Mouse (Mus musculus): ENCODE results near the gene Ikzf4. TPM values are rescaled to one million over a fixed set of nuclear protein-coding genes. Genes with fewer than 3 reads are reported as not detected.

The Ikzf4 gene
- total RNA-seq, 1 experiment from 2014 or later, result 0.74 TPM

GRCm38 (mm10) chr10:128612433-128613153, 33.2 kb downstream of the Ikzf4 start:
- DNase-seq, result peak; percentile 86

- no peak for DNase-seq
Observed at GRCm38 (mm10) chr10:128606483-128606882, 39.3 kb downstream of the Ikzf4 start.

GRCm38 (mm10) chr10:128602470-128603128, 43.2 kb downstream of the Ikzf4 start:
- no peak for DNase-seq

GRCm38 (mm10) chr10:128601499-128601898, 44.3 kb downstream of the Ikzf4 start:
- no peak for DNase-seq

- no peak for DNase-seq
Observed at GRCm38 (mm10) chr10:128598476-128598875, 47.3 kb downstream of the Ikzf4 start.

DNA sequence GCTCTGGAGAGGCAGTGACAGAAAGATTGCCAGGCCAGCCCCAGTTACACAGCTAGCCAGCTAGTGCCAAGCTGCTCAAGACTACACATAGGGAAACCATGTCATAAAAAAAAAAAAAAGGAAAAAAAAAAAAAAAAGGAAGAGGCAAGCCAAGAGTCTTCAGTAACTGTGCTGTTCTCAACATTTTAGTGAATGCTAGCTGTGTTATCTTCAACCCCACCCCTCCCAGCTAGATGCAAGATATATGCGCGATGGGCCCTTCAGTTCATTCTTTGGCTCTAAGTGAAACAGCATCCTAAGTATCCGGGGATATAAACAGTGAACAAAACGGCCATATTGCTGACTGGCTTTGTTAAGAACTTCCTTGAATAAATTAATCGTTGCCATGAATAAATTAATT, 53.0 kb downstream of the Ikzf4 start:
- no peak for DNase-seq

DNA sequence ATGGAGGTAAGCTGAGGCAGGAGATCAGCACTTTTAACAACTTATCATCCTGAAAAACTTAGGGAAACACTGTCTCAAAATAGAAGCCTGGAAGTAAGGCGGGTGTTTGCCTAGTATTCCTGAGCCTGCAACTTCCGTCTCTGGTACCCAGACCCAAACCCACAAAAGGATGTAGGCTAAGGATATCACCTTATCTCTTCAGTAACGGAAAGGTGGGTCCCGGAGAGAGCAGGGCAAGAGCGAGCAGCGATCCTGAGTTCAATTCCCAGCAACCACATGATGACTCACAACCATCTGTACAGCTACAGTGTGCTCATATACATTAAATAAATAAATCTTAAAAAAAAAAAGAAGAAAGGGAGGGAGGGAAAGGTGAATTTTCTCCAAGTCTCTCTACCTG, 54.4 kb downstream of the Ikzf4 start:
- DNase-seq, result no peak

GRCm38 (mm10) chr10:128590193-128590690, 55.5 kb downstream of the Ikzf4 start:
- peak; percentile 76 for DNase-seq

- DNase-seq, result peak; percentile 73
Observed at GRCm38 (mm10) chr10:128589464-128590192, 56.2 kb downstream of the Ikzf4 start, which contains the start of gene Erbb3. TSS of gene Erbb3 (minus strand) at chr10:128589652.

DNA sequence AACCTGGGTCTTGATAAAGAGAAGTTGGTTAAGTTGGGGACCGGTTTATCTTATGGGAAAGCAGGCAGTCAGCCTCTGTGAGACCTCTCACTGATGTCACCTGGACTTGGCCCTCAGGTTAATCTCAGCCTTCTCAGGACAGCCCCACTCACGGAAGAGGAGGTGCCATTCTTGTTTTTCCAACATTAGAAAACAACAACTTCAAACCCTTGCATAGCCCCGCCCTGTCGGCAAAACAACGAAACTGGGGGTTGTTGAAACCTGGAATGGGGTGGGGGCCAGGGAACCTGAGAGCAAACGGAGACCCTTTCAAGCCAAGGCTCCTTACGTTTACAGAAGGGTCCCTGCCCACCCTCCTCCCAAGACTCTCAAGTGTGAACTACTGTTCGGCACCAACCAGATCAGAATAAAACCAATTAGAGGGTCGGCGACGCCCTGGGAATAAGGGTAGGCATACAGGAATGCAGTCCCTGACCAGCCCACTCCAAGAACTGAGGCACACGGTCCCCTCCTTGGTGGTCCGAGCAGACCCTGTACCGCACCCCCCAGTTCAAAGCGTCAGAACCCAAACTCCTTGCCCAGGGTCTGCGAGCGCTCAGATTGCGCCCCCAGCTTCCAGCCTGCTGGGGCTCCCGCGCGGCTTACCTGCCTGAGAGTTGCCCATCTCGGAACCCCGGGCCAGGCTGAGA, 56.9 kb downstream of the Ikzf4 start:
- no peak for DNase-seq

DNA sequence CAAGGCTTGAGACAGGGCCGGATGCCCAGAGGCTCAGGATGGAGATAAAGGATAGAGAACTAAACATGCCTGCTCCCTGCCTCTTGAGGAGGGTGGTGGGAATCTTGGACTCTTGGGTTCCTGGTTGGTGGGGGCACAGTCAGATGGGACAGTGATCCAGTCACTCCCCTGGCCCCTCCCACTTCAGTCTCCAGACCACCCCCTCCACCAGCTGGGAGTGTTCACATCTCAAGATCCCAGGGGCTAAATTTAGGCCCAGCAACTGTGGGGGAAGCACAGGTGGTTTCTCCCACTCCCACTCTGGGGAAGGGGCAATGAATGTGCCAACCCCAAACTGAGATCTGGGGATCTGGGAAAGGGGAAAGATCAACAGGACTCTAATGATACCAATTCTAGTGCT, 57.7 kb downstream of the Ikzf4 start:
- DNase-seq, result no peak

DNA sequence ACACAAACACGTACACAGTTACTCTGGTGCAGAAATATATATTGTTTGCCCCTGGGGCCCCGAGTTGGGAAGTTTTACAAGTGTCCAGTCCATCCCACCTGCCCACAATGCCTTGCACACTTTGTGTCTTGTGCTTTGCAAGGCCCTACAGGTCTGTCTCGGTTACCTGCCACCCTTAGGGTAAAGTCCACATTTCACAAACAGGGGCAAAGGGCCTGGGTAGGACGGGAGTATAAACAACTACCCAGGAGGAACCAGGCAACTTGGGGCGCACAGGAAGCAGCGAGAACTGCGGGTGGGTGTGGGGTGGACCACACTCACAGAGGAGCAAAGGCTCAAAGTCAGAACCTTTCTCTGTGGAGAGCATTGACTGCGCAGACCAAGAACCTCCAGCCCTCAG, 58.1 kb downstream of the Ikzf4 start:
- no peak for DNase-seq

DNA sequence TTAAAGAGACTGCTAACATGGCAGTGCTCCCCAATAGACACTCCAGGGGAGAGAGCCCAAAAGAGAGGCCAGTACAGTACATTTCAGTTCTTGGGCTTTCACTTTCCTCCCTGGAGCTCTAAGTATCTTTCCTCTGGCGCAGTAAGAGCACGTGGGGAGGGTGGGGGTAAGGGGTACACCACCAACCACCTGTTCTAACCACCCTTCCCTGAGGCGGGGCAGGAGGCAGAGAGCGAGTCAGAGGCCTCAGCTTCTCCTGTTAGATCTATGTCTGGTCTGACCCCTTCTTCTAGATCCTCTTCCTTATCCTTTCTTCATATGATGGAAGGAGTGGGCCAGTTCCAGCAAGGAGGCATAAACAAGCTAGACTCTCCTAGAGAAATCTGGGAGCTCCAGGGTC, 58.7 kb downstream of the Ikzf4 start:
- DNase-seq, result no peak

GRCm38 (mm10) chr10:128586546-128586945, 59.2 kb downstream of the Ikzf4 start:
- DNase-seq, result no peak

DNA sequence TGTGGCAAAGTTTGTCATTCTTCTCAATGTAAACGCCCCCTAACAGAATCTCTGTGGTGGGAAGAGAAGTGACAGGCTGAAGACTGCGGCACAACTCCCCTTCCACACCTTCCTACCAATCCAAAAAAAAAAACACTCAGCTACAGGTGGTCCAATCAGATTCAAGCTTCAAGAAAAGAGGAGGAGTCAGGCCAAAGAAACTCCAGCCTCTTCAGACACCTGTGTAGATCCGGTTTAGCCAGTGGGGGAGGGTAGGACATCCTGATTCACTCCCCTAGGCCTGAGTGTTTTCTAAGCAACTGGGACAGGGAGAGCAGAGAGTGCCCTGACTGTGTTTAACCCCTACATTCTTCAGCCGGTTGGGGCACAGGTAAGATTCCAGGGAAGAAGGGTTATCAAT, 61.4 kb downstream of the Ikzf4 start:
- DNase-seq, result no peak

- DNase-seq, result peak; percentile 83
Observed at GRCm38 (mm10) chr10:128583644-128584043, 62.1 kb downstream of the Ikzf4 start.

Small RNA genes within 50 kb of the gene (microRNA-seq; reads per million reads assigned to microRNA genes)
- gene Mir6917, result 0 reads per million in 2 experiments

Other genes starting within 250 kb of the Ikzf4 start
- 0.78 TPM in 1 of 2 replicates, not detected in the other for gene Slc39a5, start 244.8 kb downstream of the Ikzf4 start, total RNA-seq (2021)
- gene Nabp2, start 234.5 kb downstream of the Ikzf4 start, total RNA-seq (2021), result 59.8 and 65.2 TPM in 2 replicates
- 38.4 and 40.2 TPM in 2 replicates for gene Rnf41, start 234.3 kb downstream of the Ikzf4 start, total RNA-seq (2021)
- gene Smarcc2, start 186.7 kb downstream of the Ikzf4 start, total RNA-seq (2021), result 107 and 108 TPM in 2 replicates
- 800 and 862 TPM in 2 replicates for gene Myl6, start 151.8 kb downstream of the Ikzf4 start, total RNA-seq (2021)
- 4.7 and 5.0 TPM in 2 replicates for gene Myl6b, start 147.3 kb downstream of the Ikzf4 start, total RNA-seq (2021)
- 28.5 and 36.9 TPM in 2 replicates for gene Esyt1, start 120.1 kb downstream of the Ikzf4 start, total RNA-seq (2021)
- 12.6 and 13.5 TPM in 2 replicates for gene Zc3h10, start 98.2 kb downstream of the Ikzf4 start, total RNA-seq (2021)
- gene Rpl41, start 96.7 kb downstream of the Ikzf4 start, total RNA-seq (2021), result 2,356 and 2,777 TPM in 2 replicates
- 93.5 and 107 TPM in 2 replicates for gene Pa2g4, start 80.0 kb downstream of the Ikzf4 start, total RNA-seq (2021)
- gene Erbb3, start 56.3 kb downstream of the Ikzf4 start, total RNA-seq (2021), result 4.4 and 9.1 TPM in 2 replicates
- gene Rps26, start 19.2 kb downstream of the Ikzf4 start, total RNA-seq (2021), result 748 and 849 TPM in 2 replicates
- gene Suox, start 28.1 kb upstream of the Ikzf4 start, total RNA-seq (2021), result 22.1 and 30.0 TPM in 2 replicates
- 91.4 and 96.4 TPM in 2 replicates for gene Rab5b, start 50.3 kb upstream of the Ikzf4 start, total RNA-seq (2021)
- gene Pmel, start 58.2 kb upstream of the Ikzf4 start, total RNA-seq (2021), result 1.5 and 2.3 TPM in 2 replicates
- gene Cdk2, start 59.0 kb upstream of the Ikzf4 start, total RNA-seq (2021), result 30.7 and 31.1 TPM in 2 replicates
- gene Dgka, start 98.9 kb upstream of the Ikzf4 start, total RNA-seq (2021), result 14.3 and 36.2 TPM in 2 replicates
- gene Pym1, start 101.9 kb upstream of the Ikzf4 start, total RNA-seq (2021), result 22.3 and 29.1 TPM in 2 replicates
- 24.6 and 30.9 TPM in 2 replicates for gene Mmp19, start 144.9 kb upstream of the Ikzf4 start, total RNA-seq (2021)
- gene Dnajc14, start 158.1 kb upstream of the Ikzf4 start, total RNA-seq (2021), result 60.0 and 60.9 TPM in 2 replicates
- gene Tmem198b, start 158.4 kb upstream of the Ikzf4 start, total RNA-seq (2021), result 10.3 and 11.8 TPM in 2 replicates
- gene Sarnp, start 171.3 kb upstream of the Ikzf4 start, total RNA-seq (2021), result 60.7 and 62.6 TPM in 2 replicates
- gene Ormdl2, start 175.7 kb upstream of the Ikzf4 start, total RNA-seq (2021), result 31.2 and 32.5 TPM in 2 replicates
- gene Gdf11, start 245.7 kb upstream of the Ikzf4 start, total RNA-seq (2021), result 3.0 and 3.9 TPM in 2 replicates

All from adrenal gland, postnatal 14 days (tissue).